Mouse (Mus musculus): ENCODE data around the gene Nbea. TPM values are rescaled to one million over a fixed set of nuclear protein-coding genes. Genes with fewer than 3 reads are reported as not detected.

Gene Nbea
- polyA plus RNA-seq, 1 experiment: 3.6 TPM

DNA sequence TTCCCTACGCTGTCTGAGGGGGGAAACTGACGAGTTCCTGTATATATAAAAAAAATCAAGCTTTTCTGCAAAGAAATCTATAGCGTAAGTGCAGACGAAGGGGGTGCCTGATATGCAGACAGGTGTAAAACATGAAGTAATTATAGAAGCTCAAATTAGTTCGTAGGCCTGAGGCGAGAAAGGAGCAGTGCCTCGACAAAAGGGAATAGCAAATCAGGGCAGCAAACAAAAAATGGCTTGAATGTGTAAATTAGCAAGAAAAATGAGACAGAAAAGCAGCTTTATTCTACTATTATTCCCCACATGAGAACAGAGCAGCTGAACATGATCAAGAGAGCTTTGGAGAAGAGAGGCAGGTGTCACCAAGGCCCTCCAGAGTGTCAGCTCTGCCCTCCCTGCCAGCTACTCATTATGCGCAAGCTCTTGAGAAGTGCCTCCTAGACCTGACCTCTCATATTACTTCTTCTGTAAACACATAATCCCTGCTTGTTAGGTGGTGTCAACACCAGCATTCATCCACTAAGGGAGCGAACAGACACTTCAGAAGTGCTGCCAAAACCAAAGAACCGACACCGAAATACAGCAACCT is 426.8 kb downstream of the Nbea start:
- H3K4me3 ChIP-seq: no peak overlapping the region
- H3K36me3 ChIP-seq (ENCODE audit: control insufficient read depth, insufficient read depth): no peaks in the 10 kb centered on the region
- no peak overlapping the region for H3K4me2 ChIP-seq (ENCODE audit: low read depth)
- TF ChIP-seq POLR2A (IDR thresholded peaks at IDR 0.05; ENCODE audit: insufficient read length, low read depth) (no peak), MAX (IDR thresholded peaks at IDR 0.05; ENCODE audit: low read depth) (no peak), MYOG (IDR thresholded peaks at IDR 0.05; ENCODE audit: control insufficient read depth in 1 of 3, insufficient read depth in 1 of 3, insufficient read length in 2 of 3, low read depth in 2 of 3) (no peak), MYOD1 (IDR thresholded peaks at IDR 0.05; ENCODE audit: control insufficient read depth in 1 of 3, insufficient read length in 2 of 3, low read depth in 2 of 3) (no peak), E2F4 (IDR thresholded peaks at IDR 0.05; ENCODE audit: insufficient read depth) (no peak), TCF3 (IDR thresholded peaks at IDR 0.05; ENCODE audit: insufficient read length, low read depth) (no peak), USF1 (IDR thresholded peaks at IDR 0.05; ENCODE audit: low read depth) (no peak), POLR2AphosphoS2 (IDR thresholded peaks at IDR 0.05; ENCODE audit: insufficient read length, low read depth) (no peak), SRF (IDR thresholded peaks at IDR 0.05; ENCODE audit: control insufficient read depth, insufficient read length, low read depth) (no peak), REST (IDR thresholded peaks at IDR 0.05; ENCODE audit: insufficient read depth, insufficient read length) (no peak)
- H3K27me3 ChIP-seq (ENCODE audit: control insufficient read depth, insufficient read depth, insufficient read length): no peaks in the 10 kb centered on the region
- H3ac ChIP-seq (ENCODE audit: control insufficient read depth, insufficient read length): no peak overlapping the region
- no peaks in the 10 kb centered on the region for H3K79me2 ChIP-seq (ENCODE audit: control insufficient read depth, insufficient read depth)

DNA sequence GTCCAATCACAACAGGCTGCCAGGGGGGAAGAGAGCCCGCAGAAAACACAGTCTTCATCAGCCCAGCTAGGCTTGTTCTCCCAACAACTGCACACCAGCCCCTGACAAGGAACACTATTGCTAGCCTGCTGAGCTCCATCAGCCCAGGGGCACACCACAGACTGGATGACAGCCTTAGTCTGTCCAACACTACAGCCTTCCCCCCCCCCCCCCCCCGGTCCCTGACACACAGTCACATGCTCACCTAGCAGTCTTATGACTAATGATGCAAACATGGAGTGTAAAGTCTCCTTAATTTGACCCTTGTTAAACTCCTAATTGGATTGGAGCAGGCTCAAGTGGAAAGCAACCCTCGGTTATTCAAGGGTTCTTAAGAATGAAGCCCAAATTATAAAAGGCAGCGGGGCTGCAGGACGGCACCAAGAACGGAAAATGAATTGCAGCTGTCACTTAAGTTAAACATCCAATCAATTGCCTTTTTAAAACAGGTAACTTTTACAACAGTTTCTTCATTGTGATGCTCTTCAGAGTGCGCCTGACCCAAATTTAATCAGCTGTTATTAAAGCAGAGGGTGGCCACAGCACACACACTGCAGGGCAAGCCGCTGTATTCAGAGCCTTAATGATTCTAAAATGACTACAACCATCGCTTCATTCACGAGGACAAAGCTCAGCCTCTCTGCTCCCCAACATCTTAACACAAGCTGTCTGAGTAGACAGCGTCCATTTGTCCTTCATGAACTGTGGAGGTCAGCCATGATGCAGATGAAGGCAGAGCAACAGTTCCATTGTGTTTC is 427.5 kb downstream of the Nbea start:
- Histone ChIP-seq H3K4me2 (ENCODE audit: low read depth) (no peak overlapping the region), H3K27me3 (ENCODE audit: control insufficient read depth, insufficient read depth, insufficient read length) (no peaks in the 10 kb centered on the region), H3ac (ENCODE audit: control insufficient read depth, insufficient read length) (no peak overlapping the region), H3K4me3 (no peak overlapping the region), H3K79me2 (ENCODE audit: control insufficient read depth, insufficient read depth) (no peaks in the 10 kb centered on the region), H3K36me3 (ENCODE audit: control insufficient read depth, insufficient read depth) (no peaks in the 10 kb centered on the region)
- TF ChIP-seq POLR2A (IDR thresholded peaks at IDR 0.05; ENCODE audit: insufficient read length, low read depth) (no peak), TCF3 (IDR thresholded peaks at IDR 0.05; ENCODE audit: insufficient read length, low read depth) (no peak), CEBPB (IDR thresholded peaks at IDR 0.05; ENCODE audit: insufficient read depth, poor library complexity, severe bottlenecking) (no peak), REST (IDR thresholded peaks at IDR 0.05; ENCODE audit: insufficient read depth, insufficient read length) (no peak), POLR2AphosphoS2 (IDR thresholded peaks at IDR 0.05; ENCODE audit: insufficient read length, low read depth) (no peak), MYOG (IDR thresholded peaks at IDR 0.05; ENCODE audit: control insufficient read depth in 1 of 3, insufficient read depth in 1 of 3, insufficient read length in 2 of 3, low read depth in 2 of 3) (no peak), MAX (IDR thresholded peaks at IDR 0.05; ENCODE audit: low read depth) (no peak), TCF12 (IDR thresholded peaks at IDR 0.05; ENCODE audit: insufficient read depth, poor library complexity, severe bottlenecking) (no peak)

- TF ChIP-seq POLR2AphosphoS2 (IDR thresholded peaks at IDR 0.05; ENCODE audit: insufficient read length, low read depth) (no peak), E2F4 (IDR thresholded peaks at IDR 0.05; ENCODE audit: insufficient read depth) (no peak), TCF3 (IDR thresholded peaks at IDR 0.05; ENCODE audit: insufficient read length, low read depth) (no peak)
- H3K4me3 ChIP-seq: no peak overlapping the region
- no peaks in the 10 kb centered on the region for H3K79me2 ChIP-seq (ENCODE audit: control insufficient read depth, insufficient read depth)
- H3ac ChIP-seq (ENCODE audit: control insufficient read depth, insufficient read length): no peak overlapping the region
- no peaks in the 10 kb centered on the region for H3K27me3 ChIP-seq (ENCODE audit: control insufficient read depth, insufficient read depth, insufficient read length)
- no peaks in the 10 kb centered on the region for H3K36me3 ChIP-seq (ENCODE audit: control insufficient read depth, insufficient read depth)
- H3K4me2 ChIP-seq (ENCODE audit: low read depth): no peak overlapping the region
Observed at GRCm38 (mm10) chr3:55754981-55755608, 428.4 kb downstream of the Nbea start.

DNA sequence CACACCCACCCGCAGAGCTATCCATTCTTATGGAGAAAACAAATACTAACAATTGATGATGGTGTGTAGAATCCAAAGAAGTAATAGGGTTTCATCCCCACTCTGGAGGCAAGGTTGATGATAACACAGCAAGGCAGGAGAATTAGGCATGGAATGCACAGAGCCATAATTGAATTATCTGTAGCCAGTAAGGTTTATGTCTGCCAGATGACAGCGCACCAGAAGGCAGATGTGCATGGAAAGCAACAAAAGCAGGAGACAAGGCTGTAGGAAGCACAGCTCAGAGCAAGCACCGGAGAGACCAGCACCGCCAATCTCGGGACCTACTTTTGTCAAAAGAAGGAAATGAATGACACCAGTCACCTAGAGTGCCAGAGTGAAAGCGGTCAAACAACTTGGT is 429.6 kb downstream of the Nbea start:
- Histone ChIP-seq H3K79me2 (ENCODE audit: control insufficient read depth, insufficient read depth) (no peaks in the 10 kb centered on the region), H3K4me3 (no peak overlapping the region), H3K4me2 (ENCODE audit: low read depth) (no peak overlapping the region), H3ac (ENCODE audit: control insufficient read depth, insufficient read length) (no peak overlapping the region), H3K27me3 (ENCODE audit: control insufficient read depth, insufficient read depth, insufficient read length) (no peaks in the 10 kb centered on the region), H3K36me3 (ENCODE audit: control insufficient read depth, insufficient read depth) (no peaks in the 10 kb centered on the region)
- TF ChIP-seq MAX (IDR thresholded peaks at IDR 0.05; ENCODE audit: low read depth) (no peak), TCF12 (IDR thresholded peaks at IDR 0.05; ENCODE audit: insufficient read depth, poor library complexity, severe bottlenecking) (no peak), SRF (IDR thresholded peaks at IDR 0.05; ENCODE audit: control insufficient read depth, insufficient read length, low read depth) (no peak), POLR2A (IDR thresholded peaks at IDR 0.05; ENCODE audit: insufficient read length, low read depth) (no peak), POLR2AphosphoS2 (IDR thresholded peaks at IDR 0.05; ENCODE audit: insufficient read length, low read depth) (no peak), REST (IDR thresholded peaks at IDR 0.05; ENCODE audit: insufficient read depth, insufficient read length) (no peak), CEBPB (IDR thresholded peaks at IDR 0.05; ENCODE audit: insufficient read depth, poor library complexity, severe bottlenecking) (no peak), USF1 (IDR thresholded peaks at IDR 0.05; ENCODE audit: low read depth) (no peak), MYOD1 (IDR thresholded peaks at IDR 0.05; ENCODE audit: control insufficient read depth in 1 of 3, insufficient read length in 2 of 3, low read depth in 2 of 3) (no peak), TCF3 (IDR thresholded peaks at IDR 0.05; ENCODE audit: insufficient read length, low read depth) (no peak), E2F4 (IDR thresholded peaks at IDR 0.05; ENCODE audit: insufficient read depth) (no peak), MYOG (IDR thresholded peaks at IDR 0.05; ENCODE audit: control insufficient read depth in 1 of 3, insufficient read depth in 1 of 3, insufficient read length in 2 of 3, low read depth in 2 of 3) (no peak)

All from myocyte (in vitro differentiated cells).